Mouse (Mus musculus): ENCODE data around the gene Tmem206.

GRCm38 (mm10) chr1:191298304-191298703 lies 27.4 kb upstream of the Tmem206 start:
- TF ChIP-seq POLR2A (IDR thresholded peaks at IDR 0.05; ENCODE audit: insufficient read depth, low read length): no peak
- no peak for TF ChIP-seq CTCF (IDR thresholded peaks at IDR 0.05; ENCODE audit: low read depth, low read length)

All from ES-Bruce4 (cell line).